In the genomic region with DNA sequence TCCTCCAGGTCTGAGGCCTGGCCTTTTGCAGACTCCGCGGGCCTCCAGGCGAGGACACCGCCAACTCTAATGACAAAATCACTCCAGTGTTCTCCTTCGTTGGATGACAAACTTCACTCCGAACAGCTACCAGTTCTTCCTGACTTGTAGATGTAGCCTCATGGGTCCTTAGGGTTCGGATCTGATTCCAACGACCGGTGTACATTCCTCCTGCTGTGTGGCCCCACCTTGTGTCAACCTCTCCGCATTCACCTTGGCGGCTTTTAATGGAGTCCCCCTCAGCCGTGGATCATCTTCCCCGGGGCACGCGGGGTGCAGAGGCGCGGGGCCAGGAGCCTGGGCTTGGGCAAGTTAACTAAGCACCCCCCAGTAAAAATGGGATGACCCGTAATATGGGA, we compare ENCODE assay signal across 8 mouse cellular contexts. TPM values are rescaled to one million over a fixed set of nuclear protein-coding genes. Genes with fewer than 3 reads are reported as not detected.
DNase-seq lines count a peak whose midpoint lies in the region; ATAC-seq lines count a peak whose summit lies in the region.

No protein-coding gene starts in this region.

- H3K4me1 ChIP-seq in hindbrain, embryonic 16.5 days (ENCODE audit: control insufficient read depth, insufficient read depth, low read depth, low read length): peaks cover 17% of the 10 kb centered on the region
- peaks cover 18% of the 10 kb centered on the region for H3K4me1 ChIP-seq in midbrain, embryonic 12.5 days

- intact Hi-C loops in gastrocnemius, postnatal 14 days (cut with DNase I; ENCODE audit: low total_unique reads): no loop called here

- peak overlapping the region; percentile 88 for H3K4me3 ChIP-seq in hindbrain, embryonic 16.5 days (ENCODE audit: low read length)
- peak overlapping the region; percentile 74 for H3K4me3 ChIP-seq in midbrain, embryonic 12.5 days

- ATAC-seq in hindbrain, embryonic 16.5 days: peak; percentile 22
- peak; percentile 53 for ATAC-seq in midbrain, embryonic 12.5 days (ENCODE audit: low FRiP score, low read depth)

- H3K27ac ChIP-seq in hindbrain, embryonic 16.5 days (ENCODE audit: low read depth, low read length): peak overlapping the region; percentile 87
- H3K27ac ChIP-seq in midbrain, embryonic 12.5 days (replicated peaks): peak overlapping the region; percentile 77

- peak overlapping the region; percentile 93 for H3K9ac ChIP-seq in hindbrain, embryonic 16.5 days (ENCODE audit: low read depth, low read length)
- peak overlapping the region; percentile 85 for H3K9ac ChIP-seq in midbrain, embryonic 12.5 days (replicated peaks)

- peaks cover 7% of the 10 kb centered on the region for H3K36me3 ChIP-seq in hindbrain, embryonic 16.5 days (ENCODE audit: control insufficient read depth, insufficient read depth, low read length)
- peaks cover 46% of the 10 kb centered on the region for H3K36me3 ChIP-seq in midbrain, embryonic 12.5 days

- H3K27me3 ChIP-seq in hindbrain, embryonic 16.5 days (replicated peaks; ENCODE audit: control insufficient read depth, insufficient read depth, low read length): no peaks in the 10 kb centered on the region
- no peaks in the 10 kb centered on the region for H3K27me3 ChIP-seq in midbrain, embryonic 12.5 days

- DNase-seq in gastrocnemius, postnatal 14 days: peak; percentile 25
- no peak for DNase-seq in gastrocnemius, postnatal 4 days (ENCODE audit: low spot score in 2 of 2)
- DNase-seq in thymus, postnatal 4 days: peak; percentile 58
- DNase-seq in thymus, postnatal 10 days (ENCODE audit: low spot score in 2 of 2): no peak
- no peak for DNase-seq in MN1 (ENCODE audit: low spot score)
- no peak for DNase-seq in layer of hippocampus, adult 9-11 months

- H3K4me2 ChIP-seq in hindbrain, embryonic 16.5 days (ENCODE audit: low read length): peak overlapping the region; percentile 92
- peak overlapping the region; percentile 88 for H3K4me2 ChIP-seq in midbrain, embryonic 12.5 days (replicated peaks)

- H3K9me3 ChIP-seq in hindbrain, embryonic 16.5 days (ENCODE audit: control insufficient read depth, low read length): no peaks in the 10 kb centered on the region
- no peaks in the 10 kb centered on the region for H3K9me3 ChIP-seq in midbrain, embryonic 12.5 days

- 3% methylated on average over 17 of the region's 18 CpGs for WGBS in hindbrain, embryonic 16.5 days
- 3% methylated on average over 18 of the region's 18 CpGs for WGBS in midbrain, embryonic 12.5 days

RNA-seq across cellular contexts. Expression of a gene that starts 0.4 kb away (rescaled TPM):
- total RNA-seq in gastrocnemius, postnatal 14 days (2021): 10 to 100 TPM; 13.7 to 21.3 TPM
- 10 to 100 TPM; 27.7 to 34.3 TPM for total RNA-seq in gastrocnemius, postnatal 4 days (2021)
- polyA plus RNA-seq in hindbrain, embryonic 16.5 days (2015; fragmentation: Nextera tagmentation; extraction: Ambion mirVana): 47.6 and 50.3 TPM in 2 replicates
- polyA plus RNA-seq in midbrain, embryonic 12.5 days (2016; fragmentation: Nextera tagmentation; extraction: Ambion mirVana): 42.9 and 47.3 TPM in 2 replicates

RNA-seq across cellular contexts. Expression of a gene that starts 20.0 kb away (rescaled TPM):
- 1 to 10 TPM; 1.0 to 1.4 TPM for total RNA-seq in gastrocnemius, postnatal 14 days (2021)
- total RNA-seq in gastrocnemius, postnatal 4 days (2021): 1 to 10 TPM; 4.8 to 5.6 TPM
- polyA plus RNA-seq in hindbrain, embryonic 16.5 days (2015; fragmentation: Nextera tagmentation; extraction: Ambion mirVana): 6.2 and 8.3 TPM in 2 replicates
- 35.0 and 36.7 TPM in 2 replicates for polyA plus RNA-seq in midbrain, embryonic 12.5 days (2016; fragmentation: Nextera tagmentation; extraction: Ambion mirVana)

RNA-seq across cellular contexts. Expression of a gene that starts 47.4 kb away (rescaled TPM):
- total RNA-seq in gastrocnemius, postnatal 14 days (2021): 1 to 10 TPM; 4.4 to 5.1 TPM
- 1 to 10 TPM; 4.2 to 6.2 TPM for total RNA-seq in gastrocnemius, postnatal 4 days (2021)
- 3.2 and 4.2 TPM in 2 replicates for polyA plus RNA-seq in hindbrain, embryonic 16.5 days (2015; fragmentation: Nextera tagmentation; extraction: Ambion mirVana)
- 3.4 and 3.7 TPM in 2 replicates for polyA plus RNA-seq in midbrain, embryonic 12.5 days (2016; fragmentation: Nextera tagmentation; extraction: Ambion mirVana)

RNA-seq across cellular contexts. Expression of a gene that starts 58.0 kb away (rescaled TPM):
- total RNA-seq in gastrocnemius, postnatal 14 days (2021): under 1 TPM; 0.23 to 0.31 TPM
- total RNA-seq in gastrocnemius, postnatal 4 days (2021): under 1 TPM; 0.34 to 0.39 TPM
- 0.05 and 0.08 TPM in 2 replicates for polyA plus RNA-seq in hindbrain, embryonic 16.5 days (2015; fragmentation: Nextera tagmentation; extraction: Ambion mirVana)
- polyA plus RNA-seq in midbrain, embryonic 12.5 days (2016; fragmentation: Nextera tagmentation; extraction: Ambion mirVana): 0.03 and 0.07 TPM in 2 replicates

Comparison
In these comparisons a context has a peak if more than half of its experiments do, and no peak if none do; other contexts are left out.
1. DNase-seq: peak in gastrocnemius, postnatal 14 days (single experiment) and thymus, postnatal 4 days (single experiment); none in gastrocnemius, postnatal 4 days (0 of 2), thymus, postnatal 10 days (0 of 2), MN1 (single experiment) and layer of hippocampus, adult 9-11 months (single experiment).